In the genomic region with DNA sequence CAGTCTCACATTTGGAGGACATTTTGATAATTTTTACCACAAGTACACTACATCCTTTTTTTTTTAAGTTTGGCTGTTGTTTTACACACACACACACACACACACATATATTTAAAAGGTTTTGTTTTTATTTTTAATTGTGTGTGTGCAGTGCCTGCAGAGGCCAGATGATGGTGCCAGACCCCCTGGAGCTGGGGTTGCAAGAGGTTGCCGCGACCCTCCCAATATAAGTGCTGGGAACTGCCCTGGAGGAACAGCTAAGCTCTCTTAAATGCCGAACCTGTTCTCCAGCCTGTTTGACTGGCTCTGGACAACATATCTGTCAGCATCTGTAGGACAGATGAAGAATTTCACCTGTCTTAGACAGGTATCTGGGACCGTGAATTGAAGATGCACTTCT, we compare ENCODE assay signal across 27 mouse cellular contexts. TPM values are rescaled to one million over a fixed set of nuclear protein-coding genes. Genes with fewer than 3 reads are reported as not detected.
"Had no signal": no experiment of that assay in that cellular context is flagged by ENCODE, and none has a peak within 500 bp of the region (broad histone marks: within the 10 kb centered on the region; RNA-seq: fewer than 3 reads in every experiment).

No protein-coding gene starts in this region.

- H3K27ac ChIP-seq: kidney, embryonic 15.5 days; limb, embryonic 10.5 days; limb, embryonic 13.5 days; liver, embryonic 12.5 days; liver, embryonic 15.5 days; lung, embryonic 15.5 days; midbrain, embryonic 10.5 days; neural tube, embryonic 12.5 days; neural tube, embryonic 15.5 days; stomach, postnatal 0 days had no signal

- ATAC-seq: liver, embryonic 12.5 days had no signal

- H3K4me1 ChIP-seq: limb, embryonic 13.5 days; liver, embryonic 12.5 days; liver, embryonic 15.5 days; lung, embryonic 15.5 days; megakaryocyte, embryonic 14.5 days; neural tube, embryonic 12.5 days had no signal

- H3K36me3 ChIP-seq: kidney, embryonic 15.5 days; limb, embryonic 10.5 days; limb, embryonic 13.5 days; liver, embryonic 12.5 days; liver, embryonic 15.5 days; lung, embryonic 15.5 days; midbrain, embryonic 10.5 days; neural tube, embryonic 12.5 days; neural tube, embryonic 15.5 days had no signal

- H3K9ac ChIP-seq: kidney, embryonic 15.5 days; limb, embryonic 13.5 days; liver, embryonic 12.5 days; liver, embryonic 15.5 days; lung, embryonic 15.5 days; neural tube, embryonic 12.5 days; neural tube, embryonic 15.5 days had no signal

- H3K4me2 ChIP-seq: kidney, embryonic 15.5 days; limb, embryonic 13.5 days; liver, embryonic 12.5 days; liver, embryonic 15.5 days; lung, embryonic 15.5 days; neural tube, embryonic 12.5 days; neural tube, embryonic 15.5 days had no signal

- H3K27me3 ChIP-seq: kidney, embryonic 15.5 days; liver, embryonic 15.5 days; lung, embryonic 15.5 days; neural tube, embryonic 12.5 days; neural tube, embryonic 15.5 days had no signal

- DNase-seq: kidney, adult 8-10 months; kidney, postnatal 10 days; kidney, postnatal 36 days; layer of hippocampus, adult 9-11 months; liver; lung, adult 18-20 months; lung, postnatal 10 days; lung, postnatal 36 days; midbrain, embryonic 14.5 days; right cerebral cortex, adult 18-20 months; right cerebral cortex, postnatal 14 days; right cerebral cortex, postnatal 4 days; thymus, adult 2 months; thymus, postnatal 14 days; thymus, postnatal 4 days had no signal

- H3K9me3 ChIP-seq: kidney, embryonic 15.5 days; limb, embryonic 10.5 days; limb, embryonic 13.5 days; liver, embryonic 15.5 days; lung, embryonic 15.5 days; midbrain, embryonic 10.5 days; neural tube, embryonic 12.5 days; neural tube, embryonic 15.5 days had no signal

- H3K4me3 ChIP-seq: kidney, embryonic 15.5 days; limb, embryonic 10.5 days; limb, embryonic 13.5 days; liver, embryonic 12.5 days; liver, embryonic 15.5 days; lung, embryonic 15.5 days; megakaryocyte, embryonic 14.5 days; midbrain, embryonic 10.5 days; neural tube, embryonic 12.5 days; neural tube, embryonic 15.5 days had no signal

RNA-seq across cellular contexts. Expression of a gene that starts 20.4 kb away (rescaled TPM):
- polyA plus RNA-seq: liver, embryonic 15.5 days; thymus, adult 2 months had no signal

RNA-seq across cellular contexts. Expression of a gene that starts 53.3 kb away (rescaled TPM):
- total RNA-seq: left cerebral cortex, postnatal 25 days had no signal
- polyA plus RNA-seq: liver, embryonic 12.5 days; liver, embryonic 15.5 days; lung, embryonic 15.5 days; neural tube, embryonic 15.5 days had no signal
